Mouse (Mus musculus) kidney, postnatal 4 days (tissue): ENCODE results near the gene Jarid2.

Source experiments
- DNase-seq, 2 experiments: peaks; one replicate each; pipeline ENCODE4 v3.0.0; 2021; ENCODE audit warnings: mixed read lengths in 2 of 2

Gene Jarid2

DNA sequence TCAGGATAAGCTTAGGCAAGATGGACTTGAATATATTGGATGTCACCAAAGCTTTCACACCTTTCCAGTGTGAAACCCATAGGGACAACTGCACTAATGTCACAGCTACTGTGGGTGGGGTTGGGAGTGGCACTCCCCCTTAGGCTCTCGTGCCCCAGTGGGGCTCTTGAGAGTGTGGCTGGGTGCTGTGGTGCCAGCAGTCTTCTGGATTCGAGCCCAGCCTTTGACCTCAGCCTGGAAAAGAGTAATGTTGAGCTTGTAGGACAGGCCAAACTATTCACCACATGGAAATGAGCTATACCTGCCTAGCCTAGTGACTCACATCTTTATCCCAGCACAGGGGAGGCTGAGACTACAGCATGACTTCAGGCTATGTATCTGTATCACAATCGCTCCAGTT, 194.8 kb downstream of the Jarid2 start:
- no peak for DNase-seq

DNA sequence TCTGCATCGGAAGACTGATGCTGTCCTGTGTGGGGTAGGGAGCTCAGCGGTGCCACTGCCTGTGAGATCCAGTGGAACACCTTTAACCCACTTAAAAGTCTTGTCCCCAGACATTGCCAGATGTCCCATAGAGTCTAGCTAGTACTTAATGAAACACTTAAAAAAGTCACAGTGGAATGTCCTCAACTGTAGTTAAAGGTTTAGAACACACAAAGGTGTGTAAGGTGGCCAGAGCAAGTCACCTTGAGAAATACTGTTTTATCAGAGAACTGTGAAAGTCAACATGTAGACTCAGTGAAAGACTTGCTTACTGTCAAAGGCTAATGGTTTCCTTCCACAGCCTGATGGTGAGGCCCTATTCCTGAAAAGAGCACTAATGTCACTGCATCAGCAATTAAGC, 195.9 kb downstream of the Jarid2 start:
- DNase-seq = no peak

- no peak for DNase-seq
These were observed 197.0 kb downstream of the Jarid2 start for GRCm38 (mm10) chr13:44926311-44926710.

GRCm38 (mm10) chr13:44932307-44933264, 203.3 kb downstream of the Jarid2 start:
- no peak for DNase-seq

DNA sequence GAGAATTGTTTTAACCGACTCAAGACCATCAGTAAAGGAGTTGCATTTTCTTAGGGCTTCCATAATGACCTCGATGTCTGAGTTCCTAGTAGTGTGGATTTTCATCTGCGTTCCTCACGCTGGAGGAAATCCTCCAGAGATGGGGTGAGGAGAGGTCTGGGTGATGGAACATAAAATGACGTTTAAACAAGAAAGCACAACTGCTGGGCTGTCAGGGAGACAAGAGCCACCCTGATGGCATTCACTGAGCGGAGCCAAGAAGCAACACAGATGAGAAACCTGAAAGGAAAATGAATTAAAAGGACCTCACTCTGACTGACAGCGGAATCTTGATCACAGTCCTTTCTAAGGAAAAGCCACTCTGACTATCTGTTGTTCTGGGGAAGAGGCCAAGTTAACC, 204.3 kb downstream of the Jarid2 start:
- DNase-seq = no peak

DNA sequence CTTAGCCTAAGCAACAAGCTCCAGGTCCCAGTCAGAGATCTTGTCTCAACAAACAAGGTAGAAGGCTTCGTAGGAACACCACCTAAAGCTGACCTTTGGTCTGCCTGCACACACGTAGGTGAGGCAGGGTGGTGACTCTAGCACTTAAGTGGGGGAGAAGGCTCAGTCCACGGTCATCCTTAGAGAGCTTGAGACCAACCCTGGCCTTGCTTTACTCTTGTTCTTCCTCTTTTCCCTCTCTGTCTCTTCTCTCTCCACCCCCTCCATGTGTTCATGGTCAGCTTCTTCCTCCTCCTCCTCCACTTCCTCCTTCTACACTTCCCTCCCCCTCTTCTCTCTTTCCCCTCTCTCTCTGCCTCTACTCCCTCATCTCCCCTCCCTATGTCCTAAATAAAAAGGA, 208.4 kb downstream of the Jarid2 start:
- DNase-seq = no peak

DNA sequence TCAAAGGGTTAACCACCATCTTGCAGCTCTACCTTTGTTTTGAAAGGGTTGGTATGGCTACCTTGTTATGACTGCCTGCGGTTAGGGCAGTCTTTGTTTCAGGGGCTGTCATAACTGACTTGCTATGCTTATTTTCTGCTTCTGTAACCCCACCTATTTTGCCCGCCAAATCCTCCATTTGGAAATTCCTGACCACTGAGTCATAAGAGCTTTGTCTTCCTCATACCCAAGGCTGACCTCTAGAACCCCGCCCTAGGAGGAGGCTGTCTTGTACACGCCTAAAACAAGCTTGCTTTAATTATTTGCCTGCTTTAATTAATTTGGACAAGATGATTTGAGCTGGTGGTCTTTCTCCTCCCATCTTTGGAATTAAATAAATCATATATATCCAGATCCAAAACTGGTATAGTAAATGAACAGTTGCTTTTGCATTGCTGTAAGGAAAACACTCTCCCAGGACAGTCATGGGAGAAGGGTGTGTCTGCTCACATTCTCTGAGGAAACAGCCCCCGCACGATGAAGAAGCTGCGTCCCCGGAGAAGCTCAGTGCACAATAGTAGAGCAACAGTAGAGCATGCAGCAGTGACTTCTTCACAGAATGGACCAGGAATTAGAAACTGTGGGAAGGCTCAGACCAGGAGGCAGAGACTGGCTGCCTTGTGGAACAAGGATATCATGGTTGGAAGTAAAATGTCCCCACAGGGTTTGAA, 210.2 kb downstream of the Jarid2 start:
- no peak for DNase-seq

- DNase-seq = no peak
These were observed 214.3 kb downstream of the Jarid2 start for GRCm38 (mm10) chr13:44943618-44944017.

- no peak for DNase-seq
These were observed 217.8 kb downstream of the Jarid2 start for GRCm38 (mm10) chr13:44946880-44947635.

- DNase-seq = no peak
These were observed 219.3 kb downstream of the Jarid2 start for GRCm38 (mm10) chr13:44948320-44949250.

DNA sequence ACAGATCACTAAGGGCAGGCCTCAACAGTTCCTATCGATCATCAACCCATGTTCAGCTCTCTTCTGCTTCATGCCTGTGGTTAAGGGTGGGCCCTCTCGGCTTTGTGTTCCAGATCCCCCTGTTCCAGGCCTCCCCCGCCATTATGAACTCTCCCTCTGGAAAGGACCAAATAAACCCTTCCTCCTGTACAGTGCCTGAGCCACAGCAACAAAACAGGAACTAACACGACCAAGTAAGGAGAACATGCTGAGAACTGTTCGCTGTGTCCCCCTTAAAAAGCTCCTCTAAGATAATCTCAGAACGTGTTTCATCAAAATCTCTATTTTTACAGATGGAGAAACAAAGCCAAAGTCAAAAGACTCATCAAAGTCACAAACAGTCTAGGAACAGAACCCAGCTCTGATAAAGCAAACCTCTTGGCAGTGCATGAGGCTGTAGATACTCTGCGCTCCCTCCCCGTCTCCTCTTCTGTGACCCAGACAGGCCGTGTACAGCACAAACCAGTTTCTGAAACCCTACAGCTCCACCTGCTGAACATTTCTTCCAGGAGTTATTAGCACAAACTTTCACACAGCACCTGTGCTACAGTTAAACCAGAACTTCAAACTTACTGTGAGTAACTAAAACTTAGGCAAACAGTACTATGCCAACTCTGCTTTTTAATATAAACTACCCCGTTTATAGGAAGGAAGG, 223.3 kb downstream of the Jarid2 start:
- DNase-seq = no peak

DNA sequence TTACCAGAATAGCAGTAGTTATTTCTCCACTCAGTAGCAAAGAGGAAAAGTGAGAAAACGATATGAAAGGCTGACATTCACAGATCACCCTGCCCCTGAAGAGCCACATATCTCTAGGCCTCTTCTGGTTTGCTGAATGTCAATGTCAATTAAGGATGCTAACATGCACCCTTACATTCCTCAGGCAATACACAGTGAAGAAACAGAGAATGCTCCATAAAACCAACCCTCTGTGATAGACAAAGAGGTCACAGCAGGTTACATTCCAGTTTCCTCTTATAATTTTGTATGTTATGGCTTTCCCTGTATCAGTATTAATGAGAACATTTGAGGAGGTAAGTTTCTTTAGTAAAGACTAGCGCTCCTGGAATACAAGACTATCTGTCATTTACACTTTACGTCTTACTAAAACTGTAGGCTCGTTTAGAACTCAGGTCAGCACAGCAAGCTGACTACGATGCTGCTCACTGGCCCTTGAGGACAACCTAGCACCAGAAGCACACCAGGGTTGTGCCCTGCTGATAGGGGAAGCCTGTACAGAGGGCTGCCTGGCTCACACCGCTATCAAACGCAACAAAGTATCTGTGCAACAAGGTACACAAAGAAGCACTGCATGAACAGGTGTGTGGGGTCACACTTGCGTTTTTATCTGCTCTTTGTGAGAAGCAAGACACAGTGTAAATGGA, 224.4 kb downstream of the Jarid2 start:
- no peak for DNase-seq

GRCm38 (mm10) chr13:44954232-44954568, 224.9 kb downstream of the Jarid2 start:
- DNase-seq = no peak

GRCm38 (mm10) chr13:44955781-44956180, 226.5 kb downstream of the Jarid2 start:
- DNase-seq = no peak

- DNase-seq = no peak
These were observed 227.8 kb downstream of the Jarid2 start for GRCm38 (mm10) chr13:44957049-44957448.

- no peak for DNase-seq
These were observed 231.4 kb downstream of the Jarid2 start for GRCm38 (mm10) chr13:44960542-44961291.
